Mouse (Mus musculus): ENCODE results near the gene Cd83. TPM values are rescaled to one million over a fixed set of nuclear protein-coding genes. Genes with fewer than 3 reads are reported as not detected.

Gene Cd83
- polyA plus RNA-seq, 1 experiment from 2014 or later: 19.0 TPM

- no peaks in the 10 kb centered on the region for H3K9me3 ChIP-seq (ENCODE audit: low read length)
- no peaks in the 10 kb centered on the region for H3K4me1 ChIP-seq (ENCODE audit: insufficient read depth, low read depth, low read length)
- no peaks in the 10 kb centered on the region for H3K27me3 ChIP-seq (replicated peaks; ENCODE audit: insufficient read depth, low read length)
- H3K36me3 ChIP-seq (ENCODE audit: insufficient read depth, low read length): no peaks in the 10 kb centered on the region
- no peak for DNase-seq (ENCODE audit: low spot score)
- TF ChIP-seq CTCF (IDR thresholded peaks at IDR 0.05) (no peak), EP300 (IDR thresholded peaks at IDR 0.05) (no peak)
- no peak overlapping the region for H3K27ac ChIP-seq (ENCODE audit: low read length)
- H3K4me2 ChIP-seq (replicated peaks; ENCODE audit: low read depth, low read length): no peak overlapping the region
- no peak overlapping the region for H3K4me3 ChIP-seq (ENCODE audit: low read depth, low read length)
- 77% methylated on average over 8 of the region's 8 CpGs for WGBS
- ATAC-seq: no peak
- no peak overlapping the region for H3K9ac ChIP-seq (replicated peaks; ENCODE audit: low read depth)
These were observed 46.5 kb downstream of the Cd83 start for GRCm38 (mm10) chr13:43830892-43831673.

DNA sequence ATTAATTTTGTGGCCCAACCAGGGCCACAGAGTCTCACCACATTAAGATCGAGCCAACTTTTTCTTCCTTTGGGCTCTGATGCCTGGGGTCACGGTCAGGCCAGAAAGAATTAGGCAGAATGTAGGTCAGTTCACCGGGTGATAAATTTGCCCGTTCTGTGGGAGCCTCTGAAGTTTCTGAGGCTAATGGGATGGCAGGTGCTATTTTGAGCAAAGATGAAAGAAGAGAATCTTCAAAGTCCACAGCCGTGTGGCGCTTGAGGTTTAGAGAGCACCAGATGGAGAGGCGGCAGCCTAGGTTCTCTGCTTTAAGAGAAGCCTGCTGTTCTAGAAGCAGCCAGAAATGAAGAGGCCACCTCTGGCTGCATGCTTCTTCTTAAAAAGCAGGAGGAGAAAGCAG lies 48.2 kb downstream of the Cd83 start:
- Histone ChIP-seq H3K4me2 (replicated peaks; ENCODE audit: low read depth, low read length) (no peak overlapping the region), H3K9ac (replicated peaks; ENCODE audit: low read depth) (no peak overlapping the region), H3K4me1 (ENCODE audit: insufficient read depth, low read depth, low read length) (no peaks in the 10 kb centered on the region), H3K9me3 (ENCODE audit: low read length) (no peaks in the 10 kb centered on the region), H3K27me3 (replicated peaks; ENCODE audit: insufficient read depth, low read length) (no peaks in the 10 kb centered on the region), H3K27ac (ENCODE audit: low read length) (no peak overlapping the region), H3K36me3 (ENCODE audit: insufficient read depth, low read length) (no peaks in the 10 kb centered on the region), H3K4me3 (ENCODE audit: low read depth, low read length) (no peak overlapping the region)
- TF ChIP-seq EP300 (IDR thresholded peaks at IDR 0.05) (no peak), CTCF (IDR thresholded peaks at IDR 0.05) (no peak)
- ATAC-seq (no peak), DNase-seq (ENCODE audit: low spot score) (no peak)
- 56% methylated on average over 7 of the region's 7 CpGs for WGBS

GRCm38 (mm10) chr13:43836376-43836775 lies 51.8 kb downstream of the Cd83 start:
- H3K9me3 ChIP-seq (ENCODE audit: low read length): no peaks in the 10 kb centered on the region
- ATAC-seq (no peak), DNase-seq (ENCODE audit: low spot score) (peak; percentile 11)
- H3K4me3 ChIP-seq (ENCODE audit: low read depth, low read length): no peak overlapping the region
- no peak overlapping the region for H3K9ac ChIP-seq (replicated peaks; ENCODE audit: low read depth)
- H3K4me1 ChIP-seq (ENCODE audit: insufficient read depth, low read depth, low read length): no peaks in the 10 kb centered on the region
- 38% methylated on average over 8 of the region's 8 CpGs for WGBS
- no peak overlapping the region for H3K27ac ChIP-seq (ENCODE audit: low read length)
- TF ChIP-seq EP300 (IDR thresholded peaks at IDR 0.05) (no peak), CTCF (IDR thresholded peaks at IDR 0.05) (no peak)
- no peaks in the 10 kb centered on the region for H3K27me3 ChIP-seq (replicated peaks; ENCODE audit: insufficient read depth, low read length)
- H3K36me3 ChIP-seq (ENCODE audit: insufficient read depth, low read length): no peaks in the 10 kb centered on the region
- no peak overlapping the region for H3K4me2 ChIP-seq (replicated peaks; ENCODE audit: low read depth, low read length)

GRCm38 (mm10) chr13:43837812-43838211 lies 53.2 kb downstream of the Cd83 start:
- WGBS: 54% methylated on average over 4 of the region's 4 CpGs
- no peak for DNase-seq (ENCODE audit: low spot score)
- no peak overlapping the region for H3K27ac ChIP-seq (ENCODE audit: low read length)
- no peak overlapping the region for H3K9ac ChIP-seq (replicated peaks; ENCODE audit: low read depth)
- no peaks in the 10 kb centered on the region for H3K36me3 ChIP-seq (ENCODE audit: insufficient read depth, low read length)
- no peaks in the 10 kb centered on the region for H3K27me3 ChIP-seq (replicated peaks; ENCODE audit: insufficient read depth, low read length)
- H3K4me3 ChIP-seq (ENCODE audit: low read depth, low read length): no peak overlapping the region
- no peak for TF ChIP-seq EP300 (IDR thresholded peaks at IDR 0.05)
- no peak for TF ChIP-seq CTCF (IDR thresholded peaks at IDR 0.05)
- no peaks in the 10 kb centered on the region for H3K9me3 ChIP-seq (ENCODE audit: low read length)
- ATAC-seq: no peak
- no peaks in the 10 kb centered on the region for H3K4me1 ChIP-seq (ENCODE audit: insufficient read depth, low read depth, low read length)
- no peak overlapping the region for H3K4me2 ChIP-seq (replicated peaks; ENCODE audit: low read depth, low read length)

DNA sequence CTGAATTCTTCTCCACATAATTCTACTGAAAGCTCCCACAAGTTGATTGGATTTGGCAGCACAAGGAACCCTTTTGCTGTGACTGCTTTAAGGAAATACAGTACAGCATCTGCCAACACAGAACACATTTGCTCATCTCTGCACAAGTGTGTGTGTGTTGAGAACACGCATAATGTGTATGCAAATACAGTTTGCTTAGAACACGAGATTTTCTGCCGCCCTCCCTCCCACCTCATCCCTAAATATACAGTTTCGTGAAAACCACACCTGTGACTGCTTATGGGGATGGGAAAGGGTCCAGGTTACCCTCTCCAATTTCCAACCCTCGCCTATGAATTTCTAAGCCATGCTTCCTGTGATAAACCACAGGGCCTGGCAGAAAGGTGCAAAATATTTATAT lies 60.6 kb downstream of the Cd83 start:
- no peaks in the 10 kb centered on the region for H3K36me3 ChIP-seq (ENCODE audit: insufficient read depth, low read length)
- no peak overlapping the region for H3K27ac ChIP-seq (ENCODE audit: low read length)
- WGBS: 76% methylated on average over 5 of the region's 5 CpGs
- H3K4me2 ChIP-seq (replicated peaks; ENCODE audit: low read depth, low read length): no peak overlapping the region
- ATAC-seq (no peak), DNase-seq (ENCODE audit: low spot score) (no peak)
- TF ChIP-seq CTCF (IDR thresholded peaks at IDR 0.05) (no peak), EP300 (IDR thresholded peaks at IDR 0.05) (no peak)
- H3K4me3 ChIP-seq (ENCODE audit: low read depth, low read length): no peak overlapping the region
- no peaks in the 10 kb centered on the region for H3K27me3 ChIP-seq (replicated peaks; ENCODE audit: insufficient read depth, low read length)
- no peaks in the 10 kb centered on the region for H3K4me1 ChIP-seq (ENCODE audit: insufficient read depth, low read depth, low read length)
- H3K9me3 ChIP-seq (ENCODE audit: low read length): no peaks in the 10 kb centered on the region
- no peak overlapping the region for H3K9ac ChIP-seq (replicated peaks; ENCODE audit: low read depth)

DNA sequence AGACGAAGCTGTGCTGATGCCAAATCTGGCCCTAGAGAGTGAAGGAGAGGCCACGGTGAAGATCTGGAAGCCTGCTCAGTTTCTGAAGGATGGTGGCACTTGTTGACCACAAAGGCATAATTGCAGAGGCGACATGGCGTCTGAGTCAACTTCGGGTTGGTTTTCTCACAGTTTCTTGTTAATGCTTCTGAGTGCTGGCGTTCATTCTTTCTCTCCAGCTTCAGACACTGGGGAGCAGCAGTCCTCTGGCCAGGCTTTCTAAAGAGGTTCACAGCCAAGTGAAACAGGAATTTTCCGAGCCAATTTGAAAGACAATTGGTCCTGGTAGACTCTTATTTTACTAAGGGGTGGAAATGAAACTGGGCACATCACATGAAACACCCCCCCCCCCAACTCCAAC lies 62.6 kb downstream of the Cd83 start:
- Histone ChIP-seq H3K27me3 (replicated peaks; ENCODE audit: insufficient read depth, low read length) (no peaks in the 10 kb centered on the region), H3K9me3 (ENCODE audit: low read length) (no peaks in the 10 kb centered on the region), H3K4me2 (replicated peaks; ENCODE audit: low read depth, low read length) (no peak overlapping the region), H3K4me3 (ENCODE audit: low read depth, low read length) (no peak overlapping the region), H3K9ac (replicated peaks; ENCODE audit: low read depth) (no peak overlapping the region), H3K4me1 (ENCODE audit: insufficient read depth, low read depth, low read length) (no peaks in the 10 kb centered on the region), H3K27ac (ENCODE audit: low read length) (no peak overlapping the region), H3K36me3 (ENCODE audit: insufficient read depth, low read length) (no peaks in the 10 kb centered on the region)
- DNase-seq (ENCODE audit: low spot score) (no peak), ATAC-seq (no peak)
- WGBS: 86% methylated on average over 7 of the region's 7 CpGs
- TF ChIP-seq EP300 (IDR thresholded peaks at IDR 0.05) (no peak), CTCF (IDR thresholded peaks at IDR 0.05) (no peak)
